Mouse (Mus musculus) liver, adult 2 months (tissue): ENCODE results near the gene Ubtd2.

Experiments used
- CTCF ChIP-seq: fragments of 200-500 bp; IDR thresholded peaks from 2 replicates; pipeline ENCODE4 v1.5.1; 2011; ENCODE audit warnings: low read depth, low read length, control low read depth
- POLR2A ChIP-seq: fragments of 200-500 bp; IDR thresholded peaks from 2 replicates; pipeline ENCODE4 v1.6.1; 2011; ENCODE audit warnings: low read length, control low read depth; ENCODE audit not compliant: insufficient read depth; ENCODE audit errors: extremely low read depth

GRCm38 (mm10) chr11:32474725-32475124 is 19.6 kb downstream of the Ubtd2 start:
- TF ChIP-seq CTCF (no peak), POLR2A (no peak)
